In genomic region chr3:145924649-145925337, GRCm38 (mm10) we compare ENCODE assay signal across 8 mouse cellular contexts. TPM values are rescaled to one million over a fixed set of nuclear protein-coding genes. Genes with fewer than 3 reads are reported as not detected.
DNase-seq lines count a peak whose midpoint lies in the region; ATAC-seq and TF ChIP-seq lines count a peak whose summit lies in the region.

No protein-coding gene starts in this region.

- no peak for ATAC-seq in embryonic facial prominence, embryonic 15.5 days (ENCODE audit: insufficient number of reproducible peaks, low FRiP score, low TSS enrichment, low read depth)
- peak; percentile 27 for ATAC-seq in kidney, embryonic 15.5 days (replicated peaks; ENCODE audit: low FRiP score)
- ATAC-seq in midbrain, postnatal 0 days (ENCODE audit: low FRiP score), result 0 out of 2 replicates have a peak, but pooled peaks have one; percentile 1
- peak; percentile 4; the same call in 1 of the 2 replicates for ATAC-seq in stomach, embryonic 15.5 days (ENCODE audit: insufficient read depth, low FRiP score, low read depth)

- peaks cover 13% of the 10 kb centered on the region for H3K4me1 ChIP-seq in embryonic facial prominence, embryonic 15.5 days
- peaks cover 21% of the 10 kb centered on the region for H3K4me1 ChIP-seq in kidney, embryonic 15.5 days
- H3K4me1 ChIP-seq in liver, adult 2 months (ENCODE audit: control insufficient read depth, insufficient read depth, low read length), result peaks cover 7% of the 10 kb centered on the region
- peaks cover 7% of the 10 kb centered on the region; the same call in 1 of the 2 replicates for H3K4me1 ChIP-seq in midbrain, postnatal 0 days (ENCODE audit: insufficient read depth, low read length)
- H3K4me1 ChIP-seq in stomach, embryonic 15.5 days, result peaks cover 18% of the 10 kb centered on the region; the same call in 1 of the 2 replicates

- peaks cover 55% of the 10 kb centered on the region for H3K79me2 ChIP-seq in C2C12 (ENCODE audit: control insufficient read depth, insufficient read depth)
- H3K79me2 ChIP-seq in liver, adult 2 months (ENCODE audit: control insufficient read depth, insufficient read depth, low read length), result peaks cover 13% of the 10 kb centered on the region; the same call in 1 of the 2 replicates

- TF ChIP-seq POLR2A in liver, adult 2 months (IDR thresholded peaks at IDR 0.05; ENCODE audit: extremely low read depth, insufficient read depth, low read length), result no peak

- no peaks in the 10 kb centered on the region for H3K9me3 ChIP-seq in embryonic facial prominence, embryonic 15.5 days (replicated peaks)
- no peaks in the 10 kb centered on the region for H3K9me3 ChIP-seq in kidney, embryonic 15.5 days (replicated peaks)
- no peaks in the 10 kb centered on the region for H3K9me3 ChIP-seq in midbrain, postnatal 0 days (ENCODE audit: low read length)
- H3K9me3 ChIP-seq in stomach, embryonic 15.5 days, result no peaks in the 10 kb centered on the region

- H3K9ac ChIP-seq in embryonic facial prominence, embryonic 15.5 days, result peak overlapping the region; percentile 80
- H3K9ac ChIP-seq in kidney, embryonic 15.5 days, result peak overlapping the region; percentile 94
- H3K9ac ChIP-seq in liver, adult 2 months (ENCODE audit: low read depth, low read length), result peak overlapping the region; percentile 90
- H3K9ac ChIP-seq in midbrain, postnatal 0 days (replicated peaks; ENCODE audit: low read length, poor library complexity, severe bottlenecking), result peak overlapping the region; percentile 82
- H3K9ac ChIP-seq in stomach, embryonic 15.5 days, result peak overlapping the region; percentile 97

- H3K79me3 ChIP-seq in C2C12 (ENCODE audit: low read depth), result peaks cover 47% of the 10 kb centered on the region

- H3ac ChIP-seq in C2C12 (ENCODE audit: control insufficient read depth, insufficient read length, low read depth), result peak overlapping the region; percentile 97

- peak; percentile 70 for DNase-seq in adrenal gland, postnatal 14 days
- peak; percentile 47 to 68 for DNase-seq in heart, adult 9 months (ENCODE audit: low spot score in 2 of 2)
- DNase-seq in liver, adult 2 months (ENCODE audit: extremely low read depth, low read depth, low spot score), result peak; percentile 48
- peak; percentile 34 for DNase-seq in midbrain, postnatal 0 days (ENCODE audit: low spot score)

- peak overlapping the region; percentile 96 for H3K27ac ChIP-seq in embryonic facial prominence, embryonic 15.5 days (replicated peaks)
- H3K27ac ChIP-seq in kidney, embryonic 15.5 days, result peak overlapping the region; percentile 98
- H3K27ac ChIP-seq in liver, adult 2 months (replicated peaks; ENCODE audit: insufficient read depth, low read depth, low read length), result peak overlapping the region; percentile 79
- H3K27ac ChIP-seq in midbrain, postnatal 0 days (ENCODE audit: low read depth, low read length), result peak overlapping the region; percentile 91
- peak overlapping the region; percentile 97 for H3K27ac ChIP-seq in stomach, embryonic 15.5 days

- H3K4me2 ChIP-seq in embryonic facial prominence, embryonic 15.5 days (replicated peaks), result peak overlapping the region; percentile 65
- peak overlapping the region; percentile 67 for H3K4me2 ChIP-seq in kidney, embryonic 15.5 days
- peak overlapping the region; percentile 78 for H3K4me2 ChIP-seq in midbrain, postnatal 0 days (ENCODE audit: low read depth, low read length, poor library complexity, severe bottlenecking)
- peak overlapping the region; percentile 61 for H3K4me2 ChIP-seq in stomach, embryonic 15.5 days

- WGBS in embryonic facial prominence, embryonic 15.5 days, result 4% methylated on average over 39 of the region's 39 CpGs
- WGBS in kidney, embryonic 15.5 days, result 3% methylated on average over 39 of the region's 39 CpGs
- 3% methylated on average over 39 of the region's 39 CpGs for WGBS in liver, adult 2 months
- 4% methylated on average over 39 of the region's 39 CpGs for WGBS in midbrain, postnatal 0 days
- WGBS in stomach, embryonic 15.5 days, result 3% methylated on average over 39 of the region's 39 CpGs

- H3K4me3 ChIP-seq in C2C12 (ENCODE audit: insufficient read depth, poor library complexity, severe bottlenecking), result peak overlapping the region; percentile 88
- peak overlapping the region; percentile 84 for H3K4me3 ChIP-seq in embryonic facial prominence, embryonic 15.5 days (replicated peaks)
- peak overlapping the region; percentile 94 for H3K4me3 ChIP-seq in kidney, embryonic 15.5 days (replicated peaks)
- H3K4me3 ChIP-seq in liver, adult 2 months (ENCODE audit: insufficient read depth, low read depth, low read length), result peak overlapping the region; percentile 81
- peak overlapping the region; percentile 85 for H3K4me3 ChIP-seq in midbrain, postnatal 0 days (ENCODE audit: low read depth, low read length)
- H3K4me3 ChIP-seq in stomach, embryonic 15.5 days (replicated peaks), result peak overlapping the region; percentile 95

- TF ChIP-seq CTCF in C2C12 (IDR thresholded peaks at IDR 0.05; ENCODE audit: control insufficient read depth, insufficient read depth, insufficient read length), result no peak
- TF ChIP-seq CTCF in liver, adult 2 months (IDR thresholded peaks at IDR 0.05; ENCODE audit: low read depth, low read length), result no peak
- TF ChIP-seq CTCF in midbrain, postnatal 0 days (IDR thresholded peaks at IDR 0.05), result no peak

- H3K27me3 ChIP-seq in C2C12 (ENCODE audit: control insufficient read depth, insufficient read depth, insufficient read length), result no peaks in the 10 kb centered on the region
- H3K27me3 ChIP-seq in embryonic facial prominence, embryonic 15.5 days, result no peaks in the 10 kb centered on the region
- H3K27me3 ChIP-seq in kidney, embryonic 15.5 days, result no peaks in the 10 kb centered on the region
- H3K27me3 ChIP-seq in liver, adult 2 months (ENCODE audit: control insufficient read depth, insufficient read depth, low read length), result no peaks in the 10 kb centered on the region
- no peaks in the 10 kb centered on the region for H3K27me3 ChIP-seq in midbrain, postnatal 0 days (ENCODE audit: insufficient read depth, low read length)
- no peaks in the 10 kb centered on the region for H3K27me3 ChIP-seq in stomach, embryonic 15.5 days (replicated peaks)

- H3K36me3 ChIP-seq in C2C12 (ENCODE audit: control insufficient read depth, insufficient read depth), result peaks cover 19% of the 10 kb centered on the region
- H3K36me3 ChIP-seq in embryonic facial prominence, embryonic 15.5 days, result 0 out of 2 replicates have a peak, but pooled peaks cover 2% of the 10 kb centered on the region
- H3K36me3 ChIP-seq in kidney, embryonic 15.5 days, result peaks cover 18% of the 10 kb centered on the region
- no peaks in the 10 kb centered on the region for H3K36me3 ChIP-seq in liver, adult 2 months (ENCODE audit: control insufficient read depth, insufficient read depth, low read length)
- H3K36me3 ChIP-seq in midbrain, postnatal 0 days (ENCODE audit: insufficient read depth, low read length), result 0 out of 2 replicates have a peak, but pooled peaks cover 3% of the 10 kb centered on the region
- H3K36me3 ChIP-seq in stomach, embryonic 15.5 days, result 0 out of 2 replicates have a peak, but pooled peaks cover 4% of the 10 kb centered on the region

TF ChIP-seq in C2C12, 6 proteins besides CTCF, POLR2A, EP300 and RAD21:
- TF ChIP-seq USF1 (IDR thresholded peaks at IDR 0.05; ENCODE audit: low read depth) (no peak), MAX (IDR thresholded peaks at IDR 0.05) (no peak), MYOG (IDR thresholded peaks at IDR 0.05; ENCODE audit: control insufficient read depth, extremely low read depth, insufficient read length) (no peak), FOSL1 (IDR thresholded peaks at IDR 0.05; ENCODE audit: insufficient read depth, low read length, poor library complexity, severe bottlenecking) (no peak), CEBPB (IDR thresholded peaks at IDR 0.05; ENCODE audit: low read depth) (no peak), MYOD1 (IDR thresholded peaks at IDR 0.05; ENCODE audit: control insufficient read depth, insufficient read length, low read depth) (no peak)

RNA-seq across cellular contexts. Expression of gene Bcl10, which starts 2.2 kb away (rescaled TPM):
- polyA plus RNA-seq in C2C12 (2012; fragmentation: generic; extraction: Trizol), result 28.8 TPM
- 25.7 and 26.0 TPM in 2 replicates for total RNA-seq in adrenal gland, postnatal 14 days (2021)
- 50.1 and 51.8 TPM in 2 replicates for polyA plus RNA-seq in embryonic facial prominence, embryonic 15.5 days (2015; fragmentation: Nextera tagmentation; extraction: Ambion mirVana)
- 52.2 and 53.5 TPM in 2 replicates for polyA plus RNA-seq in kidney, embryonic 15.5 days (2015; fragmentation: Nextera tagmentation; extraction: Ambion mirVana)
- 12.0 and 15.3 TPM in 2 replicates for total RNA-seq in liver, adult 2 months (2014; rRNA removed)
- polyA plus RNA-seq in liver, adult 2 months (2012; rRNA removed), result 4.7 and 5.7 TPM in 2 replicates
- total RNA-seq in midbrain, postnatal 0 days (2014; rRNA removed), result 19.4 and 29.4 TPM in 2 replicates
- polyA plus RNA-seq in midbrain, postnatal 0 days (2015; fragmentation: Nextera tagmentation; extraction: Ambion mirVana), result 33.2 and 33.3 TPM in 2 replicates
- 50.4 and 51.3 TPM in 2 replicates for polyA plus RNA-seq in stomach, embryonic 15.5 days (2015; fragmentation: Nextera tagmentation; extraction: Ambion mirVana)

RNA-seq across cellular contexts. Expression of gene 2410004B18Rik, which starts 13.0 kb away (rescaled TPM):
- polyA plus RNA-seq in C2C12 (2012; fragmentation: generic; extraction: Trizol), result 22.9 TPM
- 22.2 and 30.6 TPM in 2 replicates for total RNA-seq in adrenal gland, postnatal 14 days (2021)
- polyA plus RNA-seq in embryonic facial prominence, embryonic 15.5 days (2015; fragmentation: Nextera tagmentation; extraction: Ambion mirVana), result 49.1 and 49.9 TPM in 2 replicates
- 50.2 and 52.7 TPM in 2 replicates for polyA plus RNA-seq in kidney, embryonic 15.5 days (2015; fragmentation: Nextera tagmentation; extraction: Ambion mirVana)
- total RNA-seq in liver, adult 2 months (2014; rRNA removed), result 6.7 and 8.2 TPM in 2 replicates
- polyA plus RNA-seq in liver, adult 2 months (2012; rRNA removed), result 3.6 and 3.7 TPM in 2 replicates
- total RNA-seq in midbrain, postnatal 0 days (2014; rRNA removed), result 48.9 and 55.1 TPM in 2 replicates
- polyA plus RNA-seq in midbrain, postnatal 0 days (2015; fragmentation: Nextera tagmentation; extraction: Ambion mirVana), result 83.8 and 87.3 TPM in 2 replicates
- 47.6 and 49.0 TPM in 2 replicates for polyA plus RNA-seq in stomach, embryonic 15.5 days (2015; fragmentation: Nextera tagmentation; extraction: Ambion mirVana)
